Mouse (Mus musculus) brain, embryonic 18.5 days (tissue): ENCODE measurements around the gene C2.
"Not testable (repeated sequence)": the region's sequence is repeated elsewhere in the genome, so short reads cannot be mapped to it uniquely, and the experiment has no call there.

ENCODE experiments used
- DNase-seq: peaks from one replicate; pipeline ENCODE4 v3.0.0-alpha.2; 2012; ENCODE audit warnings: low read depth, low spot score

Gene C2

DNA sequence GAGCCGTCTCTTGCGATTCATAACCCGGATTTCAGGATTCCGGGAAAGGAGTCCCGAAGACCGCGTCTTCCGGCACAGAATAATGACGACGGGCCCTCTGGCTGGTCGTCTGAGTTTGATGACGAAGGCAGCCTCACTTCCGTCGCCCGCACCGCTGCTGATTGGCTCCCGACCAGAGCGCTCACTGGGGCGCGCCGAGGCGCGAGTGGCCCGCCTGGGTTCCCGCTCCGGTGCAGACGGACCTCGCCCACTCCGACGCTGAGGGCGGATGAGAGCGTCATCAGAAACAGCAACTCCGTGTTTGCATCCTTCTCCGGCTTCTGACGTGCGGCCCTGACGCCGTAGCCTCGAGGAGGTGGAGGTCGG, 61.2 kb downstream of the C2 start, which contains the start of the genes Stk19 and Dxo:
Gene Stk19, minus strand, starts transcription at position 90 of the 366 bp plus-strand sequence.
Gene Dxo, plus strand, starts transcription at position 164 of the 366 bp plus-strand sequence.
- peak; percentile 93 for DNase-seq

DNA sequence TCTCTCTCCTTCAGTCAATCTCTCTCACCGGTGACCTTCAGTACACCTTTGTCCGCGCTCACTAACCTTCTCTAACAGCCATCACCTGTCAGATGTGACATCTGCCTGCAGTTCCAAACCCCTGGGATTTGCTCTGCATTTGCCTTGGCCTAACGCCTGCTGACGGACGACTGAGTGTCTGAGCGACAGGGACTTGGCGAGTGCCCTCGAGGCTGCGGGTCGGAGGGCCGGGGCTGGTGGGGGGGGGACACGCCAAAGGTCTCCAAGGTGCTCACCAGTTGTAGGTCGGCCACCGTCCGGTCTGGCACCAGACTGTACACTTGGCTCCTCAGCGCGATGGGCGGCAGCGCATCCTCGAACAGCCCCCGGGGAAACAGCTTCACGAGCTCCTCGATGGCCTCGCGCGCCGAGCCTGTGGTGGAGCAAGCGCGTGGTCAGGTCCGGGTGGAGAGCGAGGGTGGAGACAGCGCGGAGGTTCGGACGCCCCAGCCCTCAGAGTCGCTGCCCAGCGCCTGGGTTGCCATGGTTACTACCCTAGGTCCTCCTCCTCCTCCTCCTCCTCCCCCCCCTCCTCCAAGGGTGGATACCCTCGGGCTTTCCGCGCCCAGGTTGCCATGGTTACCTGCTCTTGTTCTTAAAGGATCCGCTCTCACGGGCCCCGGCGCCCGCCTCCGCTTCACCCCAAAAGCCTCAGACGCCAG, 61.8 kb downstream of the C2 start:
- DNase-seq: no peak

DNA sequence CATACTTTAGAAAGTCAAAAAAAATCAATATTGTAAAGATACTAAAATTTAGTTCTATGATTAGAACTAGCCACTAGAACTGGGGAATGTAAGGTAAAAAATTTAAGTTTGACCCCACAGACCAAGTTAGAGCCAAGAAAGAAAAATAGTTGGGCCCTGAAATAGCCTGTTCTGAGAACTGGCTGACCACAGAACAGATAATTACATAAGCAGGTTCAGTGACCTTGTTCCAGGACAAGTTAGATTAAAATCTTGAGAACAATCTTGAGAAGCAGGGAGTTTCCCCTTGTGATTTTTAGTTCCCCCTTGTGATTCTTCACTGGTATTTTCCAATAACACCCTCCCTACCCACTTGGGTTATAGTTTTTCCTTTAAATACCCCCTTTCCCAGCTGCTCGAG, 67.3 kb downstream of the C2 start:
- DNase-seq: not testable (repeated sequence)

DNA sequence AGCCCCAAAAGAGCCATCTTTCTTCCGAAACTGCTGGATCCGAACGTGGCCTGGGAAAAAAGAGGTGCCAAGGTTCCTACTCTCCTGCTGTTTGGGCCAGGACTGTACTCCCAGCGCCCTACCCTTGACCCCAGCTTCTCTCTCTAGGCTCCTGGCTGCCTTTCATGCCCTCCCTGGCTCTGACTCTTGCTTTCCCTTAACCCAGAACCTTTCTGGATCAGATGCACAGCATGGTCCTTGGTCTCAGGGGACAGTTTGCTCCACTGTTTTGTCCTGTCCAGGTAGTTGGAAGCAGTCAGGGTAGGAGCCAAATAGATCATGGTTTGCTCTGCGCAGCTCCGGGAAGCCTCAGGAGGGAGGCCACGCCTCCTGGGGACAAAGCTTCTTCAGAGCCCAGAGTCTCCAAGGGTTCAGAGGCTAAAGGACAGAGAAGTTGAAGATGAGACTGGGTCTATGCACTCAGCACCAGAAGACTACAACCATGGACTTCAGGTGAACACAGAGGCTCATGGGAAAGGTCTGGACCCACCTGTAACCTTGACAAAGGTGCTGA, 83.2 kb downstream of the C2 start:
- DNase-seq: no peak

DNA sequence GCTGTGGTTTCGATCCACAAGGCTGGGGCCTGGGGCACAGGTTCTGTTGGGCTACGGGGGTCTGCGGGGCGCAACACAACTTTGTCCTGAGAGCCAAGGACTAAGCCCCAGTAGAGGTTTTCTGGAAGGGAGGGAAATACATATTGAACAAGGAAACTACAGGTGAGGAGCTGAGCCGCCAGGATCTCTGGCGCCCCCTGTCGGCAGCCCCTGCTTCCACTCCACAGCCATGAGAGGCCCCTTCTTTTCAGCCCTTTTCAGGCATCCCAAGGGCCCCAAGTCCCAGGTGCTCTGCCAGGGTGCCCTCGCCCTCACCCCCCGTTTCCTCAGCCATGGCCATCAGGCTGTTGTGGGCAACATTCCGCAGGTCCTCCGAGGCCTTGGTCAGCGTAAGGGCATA, 84.3 kb downstream of the C2 start:
- not testable (repeated sequence) for DNase-seq
